Mouse (Mus musculus) intestine, embryonic 16.5 days (tissue): Measurements from ENCODE around the gene Mslnl. TPM values are rescaled to one million over a fixed set of nuclear protein-coding genes. Genes with fewer than 3 reads are reported as not detected.
A peak's percentile ranks its signal among the peaks of the same experiment; 100 is the strongest.

Experiments used
- ATAC-seq: fragments of 200-750 bp; cut with Nextera tagmentation; 2 replicates; pipeline ENCODE4 v1.8.0; 2017; ENCODE audit warnings: moderate TSS enrichment, moderate library complexity
- H3K27ac ChIP-seq: fragments of 300-500 bp; sonication (generic); 2 replicates; pipeline ENCODE4 v1.5.1; 2014; ENCODE audit warnings: mild to moderate bottlenecking, low read length
- H3K27me3 ChIP-seq: fragments of 300-500 bp; sonication (generic); replicated peaks from 2 replicates; pipeline ENCODE4 v1.6.1; 2014; ENCODE audit warnings: low read length, control low read depth, mixed read lengths; ENCODE audit not compliant: control insufficient read depth, insufficient read depth
- H3K36me3 ChIP-seq: fragments of 300-500 bp; sonication (generic); 2 replicates; pipeline ENCODE4 v1.6.1; 2014; ENCODE audit warnings: low read length, control low read depth; ENCODE audit not compliant: control insufficient read depth, insufficient read depth
- H3K4me1 ChIP-seq: fragments of 300-500 bp; sonication (generic); 2 replicates; pipeline ENCODE4 v1.6.1; 2014; ENCODE audit warnings: low read length, control low read depth, mixed read lengths; ENCODE audit not compliant: control insufficient read depth, insufficient read depth
- H3K4me2 ChIP-seq: fragments of 300-500 bp; sonication (generic); 2 replicates; pipeline ENCODE4 v1.6.1; 2014; ENCODE audit warnings: low read depth, low read length, control low read depth
- H3K4me3 ChIP-seq: fragments of 300-500 bp; sonication (generic); 2 replicates; pipeline ENCODE4 v1.5.1; 2014; ENCODE audit warnings: mild to moderate bottlenecking, low read length
- H3K9ac ChIP-seq: fragments of 300-500 bp; sonication (generic); 2 replicates; pipeline ENCODE4 v1.6.1; 2014; ENCODE audit warnings: low read depth, low read length
- H3K9me3 ChIP-seq: fragments of 300-500 bp; sonication (generic); 2 replicates; pipeline ENCODE4 v1.6.1; 2016; ENCODE audit warnings: low read length, control low read depth; ENCODE audit not compliant: control insufficient read depth
- WGBS: fragments of 180-500 bp; shearing (Covaris S2); extraction: QIAGEN DNeasy Blood & Tissue Kit; methylation state at CpG from one replicate; pipeline ENCODE4 v1.1.7; 2014; 5-methylcytosine and 5-hydroxymethylcytosine counted together
- polyA plus RNA-seq: library from polyadenylated mRNA; unstranded; fragments of >200 nt; fragmentation: Nextera tagmentation; extraction: Ambion mirVana; gene quantifications from 2 replicates; pipeline ENCODE4 v1.2.1, GENCODE M21; 2015

Mslnl gene
- polyA plus RNA-seq, 1 experiment from 2014 or later = 0.05 TPM

GRCm38 (mm10) chr17:25755627-25756377 is 20.0 kb downstream of the Mslnl start:
- H3K9ac ChIP-seq = no peak overlapping the region
- no peaks in the 10 kb centered on the region for H3K36me3 ChIP-seq
- H3K9me3 ChIP-seq = no peaks in the 10 kb centered on the region
- no peak overlapping the region for H3K27ac ChIP-seq
- no peak overlapping the region for H3K4me3 ChIP-seq
- H3K4me2 ChIP-seq = no peak overlapping the region
- peaks cover 6% of the 10 kb centered on the region; the same call in 1 of the 2 replicates for H3K4me1 ChIP-seq
- ATAC-seq = peak; percentile 70
- WGBS = 29% methylated on average over 4 of the region's 4 CpGs
- no peaks in the 10 kb centered on the region for H3K27me3 ChIP-seq

DNA sequence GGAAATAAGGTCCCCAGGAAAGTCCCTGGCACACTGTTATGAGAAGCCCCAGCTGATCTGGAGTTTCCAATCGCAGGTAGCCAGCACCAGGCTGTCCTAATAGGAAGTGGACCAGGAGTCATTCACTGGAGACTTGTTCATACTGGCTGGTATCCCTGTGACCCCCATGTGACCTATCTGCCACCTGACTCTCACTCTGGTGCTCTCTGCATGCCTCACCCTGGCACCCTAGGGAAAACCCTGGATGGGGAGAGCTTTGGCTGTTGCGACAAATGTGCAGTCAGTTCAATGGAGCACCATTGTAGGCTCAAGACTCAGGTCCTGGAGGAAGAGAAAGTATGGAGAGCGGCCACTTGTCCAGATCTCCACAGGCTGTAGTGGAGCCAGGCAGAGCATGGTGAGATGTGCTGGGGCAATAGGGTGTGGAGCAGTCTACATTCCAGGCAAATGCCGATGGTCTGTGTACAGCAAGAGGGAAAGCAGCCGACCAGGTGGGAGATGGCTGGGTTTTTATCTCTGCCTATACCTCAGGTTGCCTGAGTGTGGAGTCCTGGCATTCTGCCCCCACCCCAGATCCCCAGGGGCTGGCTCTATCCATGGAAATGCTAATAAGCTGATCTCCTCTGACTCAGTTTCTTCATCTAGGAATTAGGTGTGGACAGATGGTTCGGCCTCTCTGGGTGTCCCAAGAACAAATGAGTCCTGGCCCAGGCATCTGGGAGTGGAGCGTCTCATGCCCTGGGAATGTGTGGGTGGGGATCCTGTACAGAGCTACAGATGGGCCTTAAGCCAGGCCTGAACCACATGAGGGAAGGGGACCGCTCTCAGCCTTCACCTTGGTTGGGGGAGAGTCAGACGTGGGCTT is 20.8 kb downstream of the Mslnl start:
- Histone ChIP-seq H3K9ac (no peak overlapping the region), H3K27ac (no peak overlapping the region), H3K4me3 (no peak overlapping the region), H3K27me3 (no peaks in the 10 kb centered on the region), H3K4me1 (0 out of 2 replicates have a peak, but pooled peaks cover 4% of the 10 kb centered on the region), H3K9me3 (no peaks in the 10 kb centered on the region), H3K36me3 (no peaks in the 10 kb centered on the region), H3K4me2 (no peak overlapping the region)
- WGBS = 67% methylated on average over 9 of the region's 9 CpGs
- ATAC-seq = peak; percentile 63; the same call in 1 of the 2 replicates

DNA sequence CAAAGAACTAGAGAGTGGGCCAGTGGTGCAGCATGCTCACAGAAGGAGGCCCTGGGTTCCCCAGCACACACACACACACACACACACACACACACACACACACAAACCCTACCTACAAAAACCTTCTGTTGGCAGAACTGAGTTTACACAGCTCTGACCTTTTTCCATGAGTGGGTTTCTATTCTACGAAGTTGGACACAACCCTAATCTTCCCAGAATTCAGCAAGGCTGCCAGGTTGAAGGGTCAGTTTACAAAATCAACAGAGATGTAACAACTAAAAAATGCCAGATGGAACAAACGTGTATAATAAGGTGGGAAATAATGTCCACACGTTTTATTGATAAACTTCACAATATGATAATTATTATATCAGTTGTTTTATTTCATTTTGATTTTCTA is 21.8 kb downstream of the Mslnl start:
- no peaks in the 10 kb centered on the region for H3K36me3 ChIP-seq
- no peaks in the 10 kb centered on the region for H3K27me3 ChIP-seq
- H3K4me3 ChIP-seq = no peak overlapping the region
- no peak overlapping the region for H3K4me2 ChIP-seq
- WGBS = 63% methylated on average over 3 of the region's 3 CpGs
- no peak overlapping the region for H3K9ac ChIP-seq
- H3K4me1 ChIP-seq = 0 out of 2 replicates have a peak, but pooled peaks cover 4% of the 10 kb centered on the region
- H3K9me3 ChIP-seq = no peaks in the 10 kb centered on the region
- no peak for ATAC-seq
- H3K27ac ChIP-seq = no peak overlapping the region

- Histone ChIP-seq H3K4me2 (no peak overlapping the region), H3K27me3 (no peaks in the 10 kb centered on the region), H3K36me3 (no peaks in the 10 kb centered on the region), H3K9ac (no peak overlapping the region), H3K4me3 (no peak overlapping the region), H3K4me1 (0 out of 2 replicates have a peak, but pooled peaks cover 4% of the 10 kb centered on the region), H3K27ac (no peak overlapping the region), H3K9me3 (no peaks in the 10 kb centered on the region)
- WGBS = 73% methylated on average over 8 of the region's 8 CpGs
- ATAC-seq = no peak
These were observed 24.3 kb downstream of the Mslnl start for GRCm38 (mm10) chr17:25760148-25760547.

GRCm38 (mm10) chr17:25761561-25761970 is 25.7 kb downstream of the Mslnl start:
- Histone ChIP-seq H3K4me3 (no peak overlapping the region), H3K9ac (no peak overlapping the region), H3K27me3 (no peaks in the 10 kb centered on the region), H3K36me3 (no peaks in the 10 kb centered on the region), H3K27ac (no peak overlapping the region), H3K9me3 (no peaks in the 10 kb centered on the region), H3K4me1 (no peaks in the 10 kb centered on the region), H3K4me2 (no peak overlapping the region)
- no peak for ATAC-seq
- WGBS = 34% methylated on average over 4 of the region's 4 CpGs

DNA sequence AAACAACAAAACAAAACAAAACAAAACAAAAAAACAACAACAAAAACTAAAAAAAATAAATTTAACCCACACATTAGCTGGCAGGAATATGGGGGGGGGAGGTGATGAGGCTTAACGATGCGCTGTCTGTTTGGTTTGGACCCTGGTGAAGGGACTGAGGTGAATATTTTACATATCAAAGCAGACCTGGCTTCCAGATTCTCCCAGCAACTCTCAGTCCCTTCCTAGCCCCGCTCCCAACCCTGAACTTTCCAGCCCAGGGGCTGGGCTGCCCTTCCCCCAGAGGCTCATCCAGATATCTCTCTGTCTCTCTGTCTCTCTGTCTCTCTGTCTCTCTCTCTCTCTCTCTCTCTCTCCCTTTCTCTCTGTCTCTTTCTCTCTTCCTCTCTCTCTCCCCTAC is 26.7 kb downstream of the Mslnl start:
- no peaks in the 10 kb centered on the region for H3K9me3 ChIP-seq
- no peak overlapping the region for H3K4me2 ChIP-seq
- no peak overlapping the region for H3K4me3 ChIP-seq
- H3K27me3 ChIP-seq = no peaks in the 10 kb centered on the region
- 39% methylated on average over 3 of the region's 3 CpGs for WGBS
- no peaks in the 10 kb centered on the region for H3K4me1 ChIP-seq
- no peaks in the 10 kb centered on the region for H3K36me3 ChIP-seq
- H3K9ac ChIP-seq = no peak overlapping the region
- no peak overlapping the region for H3K27ac ChIP-seq
- ATAC-seq = no peak

GRCm38 (mm10) chr17:25765886-25766285 is 30.0 kb downstream of the Mslnl start:
- no peak overlapping the region for H3K4me2 ChIP-seq
- WGBS = 60% methylated on average over 5 of the region's 5 CpGs
- no peaks in the 10 kb centered on the region for H3K9me3 ChIP-seq
- no peak overlapping the region for H3K9ac ChIP-seq
- H3K27me3 ChIP-seq = no peaks in the 10 kb centered on the region
- H3K4me3 ChIP-seq = no peak overlapping the region
- no peaks in the 10 kb centered on the region for H3K36me3 ChIP-seq
- no peak for ATAC-seq
- H3K4me1 ChIP-seq = no peaks in the 10 kb centered on the region
- H3K27ac ChIP-seq = no peak overlapping the region

- H3K9me3 ChIP-seq = no peaks in the 10 kb centered on the region
- no peak overlapping the region for H3K4me2 ChIP-seq
- H3K9ac ChIP-seq = no peak overlapping the region
- H3K4me3 ChIP-seq = no peak overlapping the region
- peaks cover 3% of the 10 kb centered on the region for H3K4me1 ChIP-seq
- H3K36me3 ChIP-seq = no peaks in the 10 kb centered on the region
- H3K27me3 ChIP-seq = no peaks in the 10 kb centered on the region
- H3K27ac ChIP-seq = no peak overlapping the region
- 53% methylated on average over 9 of the region's 9 CpGs for WGBS
- no peak for ATAC-seq
These were observed 33.5 kb downstream of the Mslnl start for GRCm38 (mm10) chr17:25769331-25769730.

DNA sequence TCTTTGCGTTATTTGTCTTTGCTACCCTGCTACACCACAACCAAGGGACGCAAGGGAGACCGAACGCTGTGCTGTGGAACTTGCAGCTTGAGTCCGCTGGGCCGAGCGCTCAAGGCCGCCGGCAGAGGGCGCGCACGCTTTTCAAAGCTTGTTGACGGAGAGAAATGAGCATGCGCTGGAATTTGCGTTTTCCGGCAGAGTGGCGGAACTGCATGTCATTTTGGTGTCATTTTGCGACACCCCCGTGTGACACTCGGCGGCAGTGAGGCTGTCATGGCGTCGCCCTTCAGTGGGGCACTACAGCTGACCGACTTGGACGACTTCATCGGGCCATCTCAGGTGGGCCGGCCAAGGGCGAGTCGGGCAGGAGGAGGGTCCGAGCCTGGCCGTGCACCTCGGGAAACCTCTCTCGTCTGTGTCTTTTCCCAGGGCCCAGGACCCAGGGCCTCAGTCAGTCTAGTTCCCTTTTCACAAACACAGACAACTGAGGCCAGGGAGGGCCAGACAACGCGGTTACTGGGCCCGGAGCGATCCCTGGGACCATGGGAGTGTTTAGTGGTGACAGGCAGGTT is 37.8 kb downstream of the Mslnl start, which contains the start of gene Narfl:
Gene Narfl, plus strand, starts transcription at position 228 of the 572 bp plus-strand sequence.
- no peaks in the 10 kb centered on the region for H3K36me3 ChIP-seq
- peak within 1 kb of the TSS; percentile 85 for H3K4me3 ChIP-seq
- under 1% methylated on average over 37 of the region's 37 CpGs for WGBS
- H3K27me3 ChIP-seq = no peaks in the 10 kb centered on the region
- peak; percentile 89 for ATAC-seq
- no peak within 1 kb of the TSS for H3K27ac ChIP-seq
- H3K4me1 ChIP-seq = peaks cover 7% of the 10 kb centered on the region
- H3K9ac ChIP-seq = peak within 1 kb of the TSS; percentile 95
- no peaks in the 10 kb centered on the region for H3K9me3 ChIP-seq
- H3K4me2 ChIP-seq = peak within 1 kb of the TSS; percentile 81
